Mouse (Mus musculus) 3134 (cell line): ENCODE measurements at regions not wholly inside any gene's neighbourhood (a gene's known extent, or its start where the extent isn't known, plus 50 kb on each side); places are given as distances from the start of the nearest gene placed in this dataset.

ENCODE experiments used
- DNase-seq: peaks from one replicate; pipeline ENCODE4 v3.0.0-alpha.2; 2011; ENCODE audit warnings: low spot score; ENCODE audit not compliant: insufficient read length; ENCODE audit errors: extremely low read depth

DNA sequence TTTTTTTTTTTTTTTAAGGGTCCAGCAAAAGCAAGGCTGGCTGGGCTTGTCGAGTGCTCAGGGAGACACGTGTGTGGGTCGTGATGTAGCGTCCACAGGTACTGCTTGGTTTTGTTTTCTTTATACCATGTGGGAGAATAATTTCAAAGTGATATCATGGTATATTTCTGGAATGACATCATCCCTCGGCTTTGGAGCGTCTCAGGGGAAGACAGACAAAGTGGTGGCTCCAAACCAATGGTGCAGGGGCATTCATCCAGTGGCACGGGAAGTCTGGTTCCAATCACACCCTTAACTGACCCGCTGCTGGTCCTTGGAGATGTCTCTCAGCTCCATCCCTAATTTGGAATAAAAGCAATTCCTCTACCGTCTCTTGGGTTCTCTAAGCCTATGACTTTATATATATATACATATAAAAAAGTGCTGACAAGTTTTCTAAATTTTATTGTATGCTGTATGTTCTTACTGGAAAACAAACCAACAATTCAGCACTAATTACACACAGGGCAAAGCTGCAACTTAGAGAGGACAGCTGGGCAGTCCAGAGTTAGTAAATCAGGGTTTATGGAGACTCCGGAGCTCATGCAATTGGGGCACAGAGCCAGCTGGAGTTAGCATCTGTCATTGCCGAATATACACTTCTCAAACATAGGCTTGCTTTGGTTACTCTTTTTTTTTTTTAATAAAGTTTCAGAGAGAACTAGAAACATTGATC, 115.3 kb downstream of the Evx1 start:
- no peak for DNase-seq

GRCm38 (mm10) chr6:52429204-52429552, 115.9 kb downstream of the Evx1 start:
- no peak for DNase-seq

- no peak for DNase-seq
Measured at GRCm38 (mm10) chr6:52433234-52433633, 119.9 kb downstream of the Evx1 start.

DNA sequence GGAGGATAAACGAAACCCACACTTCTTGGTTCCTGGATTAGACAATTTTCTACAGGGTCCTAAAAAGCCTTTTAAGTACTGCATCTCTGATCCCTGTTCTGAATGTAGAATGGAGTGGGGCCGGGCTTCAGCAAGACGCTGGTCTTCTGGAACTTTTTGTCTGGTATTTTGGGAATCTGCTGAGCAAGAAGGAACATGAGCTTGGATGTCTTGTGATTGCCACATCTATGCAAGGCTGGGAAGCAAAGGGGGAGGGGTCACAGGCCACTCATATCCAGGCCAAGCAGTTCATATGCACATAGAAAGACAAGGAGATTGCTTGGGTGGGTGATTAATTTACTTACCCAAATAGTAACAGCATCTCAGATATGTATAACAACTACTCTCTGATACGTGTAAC, 121.5 kb downstream of the Evx1 start:
- no peak for DNase-seq

DNA sequence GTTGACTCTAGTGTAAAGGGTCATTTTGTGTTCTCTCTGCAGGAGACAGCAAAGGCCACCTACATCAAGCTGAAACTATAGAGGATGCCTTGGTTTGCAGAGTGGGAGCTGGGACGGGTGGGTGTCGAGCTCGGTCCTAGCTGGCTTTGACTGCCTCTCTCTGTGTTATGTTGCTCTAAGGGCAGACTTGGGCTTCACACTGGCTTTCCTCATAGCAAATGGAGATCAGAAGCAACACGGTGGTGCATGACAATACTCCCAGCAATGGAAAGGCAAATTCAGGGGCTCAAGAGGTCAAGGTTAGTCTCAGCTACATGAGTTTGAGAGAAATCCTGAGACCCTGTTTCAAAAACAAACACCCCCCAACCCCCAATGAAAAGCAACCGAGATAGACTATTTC, 122.1 kb downstream of the Evx1 start:
- DNase-seq: no peak

DNA sequence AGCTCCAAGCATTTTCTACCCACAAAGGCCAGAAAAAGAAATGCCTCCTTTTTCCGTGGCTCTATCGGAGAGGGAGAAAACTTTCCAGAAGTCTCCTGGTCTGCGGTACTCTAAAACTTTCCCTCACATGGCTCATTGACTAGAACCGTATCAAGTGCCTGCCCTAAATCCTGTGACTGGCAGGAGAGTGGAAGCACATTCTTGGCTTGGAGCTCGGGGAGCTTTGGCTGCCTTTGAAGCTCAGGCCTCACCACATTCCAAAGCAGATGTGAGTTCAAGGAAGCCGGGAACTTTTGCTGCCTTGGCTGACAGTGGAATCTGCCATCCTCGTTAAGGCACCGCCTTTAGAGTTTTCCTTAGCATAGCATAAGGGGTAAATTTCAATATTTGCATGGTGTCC, 125.1 kb downstream of the Evx1 start:
- DNase-seq: no peak

DNA sequence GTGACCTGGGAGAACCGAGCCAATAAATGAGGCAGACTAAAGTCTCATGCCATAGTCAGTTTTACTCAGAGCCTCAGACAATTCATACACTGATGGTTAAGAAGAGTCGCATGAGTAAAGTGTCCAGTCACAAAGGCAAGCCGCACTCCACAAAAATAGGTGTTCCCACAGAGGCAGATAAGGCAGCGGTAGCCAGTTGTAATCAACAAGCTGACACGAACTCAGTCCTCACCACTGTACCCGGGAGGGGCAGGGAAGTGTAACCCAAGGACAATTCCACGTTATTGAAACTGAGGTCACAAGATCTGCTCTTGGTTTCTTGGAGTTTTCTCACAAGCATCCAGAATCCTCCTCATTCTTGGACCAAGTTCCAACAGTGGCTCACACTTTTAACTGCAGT, 125.9 kb downstream of the Evx1 start:
- DNase-seq: no peak

DNA sequence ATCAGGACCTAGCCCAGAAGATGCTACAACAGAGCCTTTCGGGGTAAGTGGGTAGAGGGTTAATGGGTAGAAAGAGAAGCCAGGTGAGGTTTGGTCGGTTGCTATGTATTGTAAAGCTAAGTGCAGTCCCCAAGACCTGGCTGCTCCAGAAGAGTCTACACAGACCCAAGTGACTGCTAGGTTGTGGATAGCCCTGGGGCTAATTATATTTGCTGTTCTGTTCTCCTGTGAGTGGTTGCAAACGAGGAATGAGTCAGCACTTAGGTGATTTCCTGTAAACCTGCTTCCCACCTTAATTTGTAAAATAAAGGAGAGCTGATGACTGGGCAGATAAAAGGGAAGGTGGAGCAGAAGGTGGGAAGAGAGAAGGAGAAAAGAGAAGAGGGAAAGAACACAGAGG, 126.9 kb downstream of the Evx1 start:
- no peak for DNase-seq

DNA sequence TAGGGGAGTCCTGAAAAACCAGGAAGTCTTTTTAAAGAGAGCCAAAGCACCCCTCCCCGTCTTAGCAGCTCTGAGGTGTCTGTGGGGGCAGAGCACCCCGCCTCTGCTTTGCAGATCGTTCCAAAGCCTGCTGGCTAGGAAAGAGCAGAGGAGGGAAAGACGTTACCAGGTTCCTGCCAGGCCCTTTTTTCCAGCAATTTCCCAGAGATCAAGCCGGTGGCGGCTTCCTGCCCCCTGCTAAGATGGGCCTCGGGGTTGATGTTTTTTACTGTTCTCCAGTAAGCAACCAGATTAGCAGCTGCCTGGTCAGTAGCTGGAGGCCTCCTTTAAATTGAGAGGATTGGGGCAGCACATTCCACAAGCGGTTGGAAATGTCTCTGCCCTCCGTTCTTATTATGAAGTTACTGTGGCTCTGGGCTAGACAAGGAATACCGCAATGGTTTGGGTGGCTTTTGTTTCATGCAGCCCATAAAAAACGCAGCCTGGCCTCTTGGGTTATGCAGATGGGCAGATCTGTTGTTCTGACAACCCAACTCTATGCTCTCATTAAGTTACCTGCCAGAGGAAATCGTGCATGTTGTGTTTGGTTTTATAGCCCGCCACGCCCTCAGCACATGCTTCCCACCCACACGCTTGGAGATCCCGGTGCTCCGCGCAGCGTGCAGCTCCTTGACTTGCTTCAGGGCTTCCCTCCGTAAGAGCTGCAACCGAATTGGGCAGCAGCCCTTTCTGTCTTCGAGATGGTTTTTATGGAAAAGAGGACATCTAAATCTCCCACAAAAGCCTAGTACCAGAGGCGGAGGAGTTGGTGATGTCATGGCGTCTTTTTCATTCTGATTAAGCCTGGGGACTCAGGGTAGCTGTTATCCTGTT, 130.1 kb downstream of the Evx1 start:
- DNase-seq: no peak

- DNase-seq: no peak
Measured at GRCm38 (mm10) chr6:52458828-52459227, 145.5 kb downstream of the Evx1 start.

DNA sequence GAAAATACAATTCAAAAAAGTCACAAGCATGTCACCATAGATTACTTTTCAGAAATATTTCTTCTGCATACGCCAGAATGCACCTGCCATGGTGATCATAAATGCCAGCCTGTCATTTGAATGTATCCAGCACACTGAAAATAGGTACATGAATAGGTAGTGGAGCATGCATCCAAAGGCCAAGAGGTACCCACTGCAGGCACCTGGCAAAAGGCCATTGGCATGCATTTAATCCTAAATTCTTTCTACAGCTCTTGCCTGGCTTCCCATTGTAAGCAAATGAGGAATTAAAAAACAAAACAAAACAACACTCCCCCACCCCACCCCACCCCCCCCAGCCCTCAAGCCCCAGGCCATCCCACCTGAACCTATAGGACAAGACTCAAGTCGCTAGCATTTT, 147.9 kb downstream of the Evx1 start:
- no peak for DNase-seq

- DNase-seq: no peak
Measured at GRCm38 (mm10) chr6:52463369-52463768, 150.1 kb downstream of the Evx1 start.

DNA sequence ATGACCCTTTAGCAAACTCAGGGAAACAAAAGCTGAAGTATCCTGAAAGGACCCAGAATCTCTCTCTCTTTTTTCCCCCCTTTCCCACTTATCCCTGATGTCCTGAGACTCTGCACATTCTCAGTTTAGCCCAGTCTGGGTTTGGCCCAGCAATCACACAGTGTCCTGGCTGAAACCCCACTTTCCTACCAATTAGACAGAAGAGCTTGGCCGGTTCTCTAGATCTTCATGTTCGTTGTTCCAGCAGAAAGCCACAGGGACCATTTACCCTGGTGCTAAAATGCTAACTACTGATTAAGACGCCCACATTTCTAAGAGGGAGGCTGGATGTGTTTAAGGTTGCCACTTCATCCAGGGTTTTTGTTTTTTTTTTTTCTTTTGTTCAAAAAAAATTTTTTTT, 151.3 kb downstream of the Evx1 start:
- no peak for DNase-seq

- DNase-seq: no peak
Measured at GRCm38 (mm10) chr6:52465834-52466525, 152.7 kb downstream of the Evx1 start.

GRCm38 (mm10) chr6:52470831-52471230, 157.5 kb downstream of the Evx1 start:
- no peak for DNase-seq

DNA sequence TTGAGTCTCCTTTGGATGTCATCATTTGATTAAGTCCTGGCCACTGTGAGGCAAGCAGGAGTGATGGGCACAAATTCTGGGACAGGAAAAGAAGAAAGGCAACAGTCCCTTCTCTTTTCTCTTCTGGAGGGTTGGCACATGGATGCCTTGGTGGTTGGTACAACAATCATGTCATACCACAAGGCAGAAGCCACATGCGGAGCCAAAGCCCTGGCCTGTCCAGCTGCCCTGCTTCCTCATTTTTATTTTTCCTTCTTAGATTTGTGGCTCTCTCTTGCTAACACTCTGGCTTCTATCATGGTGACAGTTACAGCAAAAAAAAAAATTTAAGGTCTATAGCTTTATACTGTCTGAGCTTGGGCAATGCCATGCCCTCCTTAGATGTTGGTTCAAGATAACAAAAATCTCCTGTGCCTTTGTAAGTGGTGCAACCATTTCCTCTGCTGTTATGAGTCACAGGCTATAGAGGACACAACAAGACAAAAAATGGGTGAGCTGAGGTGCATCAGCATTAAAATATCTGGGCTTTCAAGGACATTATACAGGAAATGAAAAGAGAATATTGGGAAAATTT, 158.2 kb downstream of the Evx1 start:
- DNase-seq: no peak

DNA sequence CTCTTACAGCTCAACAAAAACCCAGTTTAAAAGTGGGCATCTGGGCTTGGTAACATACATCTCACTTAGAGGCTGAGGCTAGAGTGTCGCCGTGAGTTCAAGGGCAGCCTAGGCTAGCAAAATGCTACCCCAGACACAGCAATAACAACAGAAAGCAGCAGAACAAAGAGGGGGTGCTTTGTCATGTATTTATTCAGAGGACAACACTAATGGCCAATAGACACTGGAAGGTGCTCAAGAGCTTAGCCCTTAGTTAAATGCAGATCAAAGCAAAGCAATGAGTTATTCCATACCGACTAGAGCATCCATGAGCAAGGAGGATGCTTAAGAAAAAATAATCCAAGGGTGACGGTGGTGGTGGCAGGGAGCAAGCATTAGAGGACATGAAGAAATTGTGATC, 158.7 kb downstream of the Evx1 start:
- no peak for DNase-seq

- DNase-seq: no peak
Measured at GRCm38 (mm10) chr6:52473042-52473589, 159.8 kb downstream of the Evx1 start.

GRCm38 (mm10) chr6:52473924-52474323, 160.6 kb downstream of the Evx1 start:
- DNase-seq: no peak

GRCm38 (mm10) chr6:52475676-52476075, 162.4 kb downstream of the Evx1 start:
- DNase-seq: no peak

DNA sequence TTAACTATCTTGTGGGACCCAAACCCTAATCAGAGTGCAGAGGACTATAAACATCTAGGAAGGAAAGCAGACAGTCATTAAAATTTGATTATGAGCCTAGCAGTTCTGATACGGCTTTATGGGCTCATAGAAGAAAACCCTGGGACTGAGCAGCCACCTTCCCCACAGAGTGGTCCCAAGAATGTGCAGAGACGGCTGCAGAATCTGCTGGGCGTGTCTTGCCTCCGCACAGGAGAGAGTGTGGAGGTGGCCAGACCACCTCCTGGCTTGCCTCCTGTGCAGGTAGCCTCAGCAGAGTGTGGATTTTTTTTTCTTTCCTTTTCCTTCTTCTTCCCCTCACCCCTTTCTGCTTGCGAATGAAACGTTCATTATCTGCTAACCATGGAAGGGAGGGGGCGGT, 163.3 kb downstream of the Hibadh start:
- DNase-seq: no peak
